Mouse (Mus musculus) left cerebral cortex, postnatal 14 days (tissue): ENCODE data around the gene Nipal3. TPM values are rescaled to one million over a fixed set of nuclear protein-coding genes. Genes with fewer than 3 reads are reported as not detected.
A peak's percentile ranks its signal among the peaks of the same experiment; 100 is the strongest.

Source experiments
- DNase-seq, 2 experiments: peaks; one replicate each; pipeline ENCODE4 v3.0.0; 2021 to 2022; ENCODE audit warnings: low spot score in 2 of 2, mixed read lengths in 1 of 2
- intact Hi-C: fragments of 180-260 bp; cut with DNase I; formaldehyde crosslinking; loops from one replicate; pipeline ENCODE4 v1.15.1; 2025
- total RNA-seq, 2 experiments: library from RNA; stranded (reverse); gene quantifications; 2 replicates each; pipeline ENCODE4 v1.2.3; 2021

Gene Nipal3
- total RNA-seq, 2 experiments from 2014 or later = 111 to 118 TPM

DNA sequence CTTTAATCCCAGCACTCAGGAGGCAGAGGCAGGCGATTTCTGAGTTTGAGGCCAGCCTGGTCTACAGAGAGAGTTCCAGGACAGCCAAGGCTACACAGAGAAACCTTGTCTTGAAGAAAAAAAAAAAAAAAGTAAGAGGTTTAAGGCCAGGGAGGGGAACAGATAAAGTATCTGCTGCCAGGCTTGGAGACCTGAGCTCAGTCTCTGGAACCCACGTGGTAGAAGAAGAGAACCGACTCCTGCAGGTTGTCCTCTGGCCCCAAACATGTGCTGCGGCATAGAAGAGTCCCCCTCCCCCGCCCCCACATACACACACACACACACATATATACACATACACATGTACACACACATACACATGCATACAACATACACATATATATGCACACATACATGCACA is 52.4 kb downstream of the Nipal3 start:
- no peak for DNase-seq
- intact Hi-C loops = no loop called here

DNA sequence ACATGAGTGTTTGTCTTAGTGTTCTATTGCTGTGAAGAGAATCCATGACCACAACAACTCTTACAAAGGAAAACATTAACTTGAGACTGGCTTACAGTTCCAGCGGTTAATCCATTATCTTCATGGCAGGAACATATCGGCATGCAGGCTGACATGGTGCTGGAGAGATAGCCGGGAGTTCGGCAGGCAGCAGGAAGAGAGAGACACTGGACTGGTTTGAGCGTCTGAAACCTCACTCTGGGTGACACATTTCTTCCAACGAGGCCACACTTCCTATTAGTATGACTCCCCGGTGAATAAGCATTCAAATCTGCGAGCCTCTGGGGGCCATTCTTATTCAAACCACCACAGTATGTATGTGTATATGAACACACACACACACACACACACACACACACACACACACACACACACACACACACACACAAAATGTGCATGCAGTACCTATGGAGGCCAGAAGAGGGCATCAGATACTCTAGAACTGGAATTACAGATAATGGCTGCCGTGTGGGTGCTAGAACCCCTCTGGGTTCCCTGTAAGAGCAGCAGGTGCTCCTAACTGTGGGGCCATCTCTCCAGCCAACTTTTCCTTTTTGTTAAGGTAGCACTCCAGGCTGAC is 54.8 kb downstream of the Nipal3 start:
- intact Hi-C loops = no loop called here
- DNase-seq = peak in 1 of 2 experiments; percentile 55

- intact Hi-C loops = no loop called here
These were observed 55.6 kb downstream of the Nipal3 start for GRCm38 (mm10) chr4:135439188-135439647.

GRCm38 (mm10) chr4:135437924-135438323 is 56.9 kb downstream of the Nipal3 start:
- no peak for DNase-seq
- intact Hi-C loops = no loop called here

More at GRCm38 (mm10) chr4:135439188-135439647, 55.6 kb downstream of the Nipal3 start:
- peak in 1 of 2 experiments; percentile 28 for DNase-seq

DNA sequence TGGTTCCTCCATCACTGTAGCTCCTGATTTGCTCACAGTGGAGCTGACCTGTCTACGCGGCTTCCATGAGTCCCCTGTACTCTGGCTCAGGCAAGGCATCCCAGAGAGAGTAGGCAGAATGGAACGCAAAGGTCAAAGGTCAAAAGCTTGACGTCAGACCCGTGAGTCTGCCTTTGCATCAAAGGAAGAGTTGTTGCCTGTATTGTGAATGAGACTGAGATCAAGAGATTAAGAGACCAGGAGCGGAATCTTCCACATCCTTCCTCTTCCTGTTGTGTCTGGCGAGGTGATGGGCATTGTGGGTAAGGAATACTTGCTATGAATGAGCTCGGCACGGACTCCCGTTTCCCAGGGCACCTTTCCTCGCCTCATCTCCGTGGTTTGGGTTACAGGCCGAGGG is 58.5 kb downstream of the Nipal3 start:
- intact Hi-C loops = no loop called here
- DNase-seq = no peak

DNA sequence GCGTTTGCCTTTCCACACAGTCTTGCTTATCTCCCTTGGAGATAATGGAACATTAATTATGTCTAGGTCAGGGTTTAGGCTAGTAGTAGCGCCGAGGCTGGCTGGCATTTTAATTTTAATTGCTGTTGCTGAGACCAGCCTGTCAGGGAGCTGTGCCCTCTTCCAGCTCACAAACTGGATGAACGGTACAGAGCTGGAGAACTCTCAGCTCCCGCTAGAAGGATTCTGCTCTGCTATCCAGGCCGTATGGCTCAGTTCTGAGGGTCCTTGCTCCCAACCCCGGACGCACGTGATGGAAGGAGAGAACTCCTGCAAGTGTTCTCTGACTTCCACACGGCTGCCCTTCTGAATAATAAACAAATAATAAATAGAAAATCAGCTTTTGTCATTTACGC is 60.4 kb downstream of the Nipal3 start:
- intact Hi-C loops = no loop called here
- no peak for DNase-seq

DNA sequence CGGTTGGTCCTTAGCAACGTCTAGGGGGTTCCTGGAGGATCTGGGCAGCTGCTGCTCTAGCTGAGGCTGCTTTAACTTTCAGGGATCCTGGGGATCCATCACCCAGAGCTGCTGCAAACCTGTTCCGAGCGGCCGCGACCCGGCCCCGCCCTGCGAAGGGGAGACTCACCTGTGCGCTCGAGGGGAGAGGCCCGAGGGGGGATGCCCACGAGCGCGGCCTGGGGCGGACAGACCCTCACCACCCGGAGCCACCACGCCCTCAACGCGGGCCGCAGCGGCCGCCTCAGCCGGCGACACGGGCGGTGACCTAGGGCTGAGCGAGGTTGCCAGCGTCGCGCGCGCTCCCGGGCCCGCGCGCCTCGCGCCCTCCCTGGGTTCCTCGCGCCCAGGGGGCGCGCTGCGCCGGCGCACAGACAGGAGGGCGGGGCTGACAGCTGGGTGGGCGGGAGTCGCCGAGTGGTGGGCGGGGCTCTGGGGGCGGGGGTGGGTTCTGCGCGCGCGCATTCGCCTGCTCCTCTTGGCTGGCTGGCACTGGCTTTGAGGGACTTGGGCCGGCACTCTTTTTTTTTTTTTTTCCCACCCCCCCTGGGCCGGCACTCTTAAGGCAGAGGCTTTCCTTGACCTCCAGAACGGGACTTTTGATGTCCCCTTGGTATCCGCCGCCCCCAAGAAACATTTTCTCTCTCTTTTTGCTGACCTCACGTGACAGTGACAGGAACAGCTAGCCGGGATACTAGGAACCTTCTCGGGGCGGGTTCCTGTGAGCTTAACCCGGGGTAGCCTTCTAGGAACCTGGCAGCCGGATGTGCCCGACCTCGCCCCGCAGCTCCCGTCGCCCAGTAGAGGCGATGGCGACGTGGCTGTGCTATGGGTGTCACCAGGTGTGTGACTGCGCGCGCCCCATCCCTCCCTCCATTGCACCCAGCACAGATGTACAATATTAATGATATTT is 61.1 kb downstream of the Nipal3 start, which contains the start of gene Rcan3:
Gene Rcan3, minus strand, starts transcription at position 411 of the 952 bp plus-strand sequence.
- intact Hi-C loops = no loop called here

GRCm38 (mm10) chr4:135433086-135433442 is 61.8 kb downstream of the Nipal3 start:
- intact Hi-C loops = no loop called here
- DNase-seq = no peak

More for the DNA sequence above, 61.1 kb downstream of the Nipal3 start, which contains the start of gene Rcan3:
- peak; percentile 44 to 61 for DNase-seq

- intact Hi-C loops = no loop called here
- no peak for DNase-seq
These were observed 64.7 kb downstream of the Nipal3 start for GRCm38 (mm10) chr4:135429990-135430760.

- intact Hi-C loops = no loop called here
- DNase-seq = no peak
These were observed 65.5 kb downstream of the Nipal3 start for GRCm38 (mm10) chr4:135429383-135429782.

DNA sequence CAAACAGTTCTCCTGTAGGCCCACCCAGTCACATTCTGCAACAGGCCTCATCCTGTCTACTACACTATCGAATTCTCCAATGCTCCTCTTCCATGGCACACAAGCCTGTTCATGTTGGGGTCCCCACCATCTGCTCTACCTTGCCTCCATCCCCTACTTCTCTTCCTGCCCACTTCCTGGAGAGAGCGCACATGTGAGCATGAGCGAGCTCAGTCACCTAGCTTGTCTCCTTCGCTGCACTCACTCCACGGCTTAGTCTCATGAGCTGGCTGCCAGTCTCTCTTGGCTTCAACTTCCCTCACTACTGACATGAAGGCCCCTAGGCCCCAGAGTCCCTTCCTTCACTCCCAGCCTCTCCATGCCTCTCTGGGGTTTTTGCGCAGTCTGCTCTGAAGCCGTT is 68.3 kb downstream of the Nipal3 start:
- intact Hi-C loops = no loop called here
- no peak for DNase-seq

DNA sequence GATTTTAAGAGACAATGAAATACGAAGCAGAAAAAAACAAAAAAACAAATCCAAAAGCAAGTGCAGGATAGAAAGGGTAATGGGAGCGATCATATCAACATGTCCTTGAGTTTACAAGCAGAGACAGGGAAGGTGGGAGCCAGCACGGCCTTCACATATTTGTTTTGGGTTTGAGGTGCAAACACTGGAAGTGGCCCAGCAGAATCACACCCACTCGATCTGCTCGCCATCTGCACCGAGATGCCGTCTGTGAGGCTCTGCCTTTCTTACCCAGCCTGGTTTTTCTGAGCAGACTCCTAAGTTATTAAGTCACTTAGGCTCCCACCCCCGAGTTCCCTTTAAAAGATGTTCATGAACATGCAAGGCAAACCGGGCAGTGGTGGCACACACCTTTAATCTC is 69.2 kb downstream of the Nipal3 start:
- peak; percentile 77 to 80 for DNase-seq
- intact Hi-C loops = no loop called here

DNA sequence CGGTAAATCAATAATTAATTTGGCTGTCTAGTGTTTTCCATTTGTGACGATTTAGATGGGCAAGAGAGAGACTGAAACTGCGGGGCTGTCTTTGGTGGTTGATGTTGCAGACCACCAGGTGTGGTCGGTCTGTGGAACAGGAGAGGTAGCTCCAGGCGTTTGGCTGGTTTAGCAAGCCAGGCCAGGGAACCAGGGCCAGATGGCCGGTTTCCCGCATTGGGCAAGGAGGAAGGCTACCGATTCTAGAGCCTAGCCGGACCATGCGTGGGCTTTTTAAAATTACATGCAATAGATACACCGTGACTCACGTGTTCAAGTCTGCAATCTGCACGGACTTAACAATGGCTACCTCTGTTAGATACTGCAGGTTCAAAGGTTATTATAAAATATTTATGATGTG is 73.9 kb downstream of the Nipal3 start:
- DNase-seq = no peak

DNA sequence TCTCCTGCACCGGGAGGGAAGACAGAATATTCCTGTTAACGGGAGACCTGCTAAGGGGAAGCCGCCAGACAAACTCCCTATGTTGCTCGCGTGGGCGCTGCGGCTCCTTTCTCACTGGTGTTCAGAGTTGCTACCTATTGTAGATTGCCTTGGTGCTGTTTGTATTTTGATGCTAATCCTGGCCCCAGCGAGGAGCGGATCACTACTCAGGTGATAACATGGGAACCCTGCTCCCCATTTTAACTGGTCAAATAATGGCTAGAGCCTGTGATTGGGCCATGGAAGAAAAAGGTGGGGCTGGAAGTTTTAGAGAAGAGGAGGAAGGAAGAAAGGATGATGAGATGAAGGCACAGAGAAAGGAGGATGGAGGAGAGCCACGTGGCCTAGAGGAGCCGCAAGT is 74.4 kb downstream of the Nipal3 start:
- intact Hi-C loops = no loop called here
- DNase-seq = no peak

More for the DNA sequence above, 73.9 kb downstream of the Nipal3 start:
- intact Hi-C loops = no loop called here

DNA sequence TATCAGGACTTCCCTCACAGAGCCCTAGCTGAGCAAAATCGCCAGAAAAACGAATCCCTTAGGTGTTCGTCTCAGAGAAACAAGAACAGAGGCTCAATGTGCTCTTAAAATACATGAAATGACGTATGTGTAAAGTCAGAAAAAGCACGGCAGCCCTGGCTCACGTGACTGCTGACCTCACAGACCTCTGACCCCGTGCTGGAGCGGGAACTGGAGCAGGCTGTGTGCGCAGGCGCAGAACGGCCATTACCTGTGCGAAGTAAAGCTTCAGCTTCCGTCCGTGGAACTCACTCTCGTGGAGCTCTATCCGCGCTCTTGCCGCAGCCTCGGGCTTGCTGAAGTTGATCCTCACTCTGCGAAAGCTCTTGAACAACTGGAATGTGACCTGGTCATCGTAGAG is 74.8 kb downstream of the Nipal3 start:
- intact Hi-C loops = no loop called here
- no peak for DNase-seq

GRCm38 (mm10) chr4:135416367-135416766 is 78.5 kb downstream of the Nipal3 start:
- intact Hi-C loops = no loop called here
- DNase-seq = no peak

GRCm38 (mm10) chr4:135413491-135413890 is 81.3 kb downstream of the Nipal3 start:
- intact Hi-C loops = loop anchor here (2.0 kb wide), 1 partner anchor 55 kb away; no protein-coding TSS in a partner anchor
- DNase-seq = no peak

DNA sequence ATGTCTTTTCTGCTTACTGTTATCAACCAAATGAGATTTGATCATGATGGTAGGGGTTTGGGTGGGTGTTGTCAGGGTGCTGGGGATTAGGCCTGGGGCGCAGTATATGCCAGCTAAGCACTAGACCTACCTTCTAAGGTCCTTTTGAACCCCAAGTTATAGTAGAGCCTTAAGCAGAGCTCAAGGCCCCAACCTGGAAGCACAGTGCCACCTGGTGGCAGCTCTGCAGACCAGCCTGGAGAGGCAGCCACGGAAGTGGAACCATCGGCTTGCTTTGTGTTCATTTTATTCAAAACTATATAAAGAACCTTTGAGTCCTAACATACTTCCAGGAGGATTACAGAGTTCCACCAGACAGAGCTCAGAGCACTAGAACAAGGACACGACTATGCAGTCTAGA is 83.2 kb downstream of the Nipal3 start:
- peak; percentile 40 to 57 for DNase-seq
- intact Hi-C loops = loop anchor here (1.0 to 2.0 kb wide), 2 partner anchors 29 to 53 kb away; no protein-coding TSS in a partner anchor

DNA sequence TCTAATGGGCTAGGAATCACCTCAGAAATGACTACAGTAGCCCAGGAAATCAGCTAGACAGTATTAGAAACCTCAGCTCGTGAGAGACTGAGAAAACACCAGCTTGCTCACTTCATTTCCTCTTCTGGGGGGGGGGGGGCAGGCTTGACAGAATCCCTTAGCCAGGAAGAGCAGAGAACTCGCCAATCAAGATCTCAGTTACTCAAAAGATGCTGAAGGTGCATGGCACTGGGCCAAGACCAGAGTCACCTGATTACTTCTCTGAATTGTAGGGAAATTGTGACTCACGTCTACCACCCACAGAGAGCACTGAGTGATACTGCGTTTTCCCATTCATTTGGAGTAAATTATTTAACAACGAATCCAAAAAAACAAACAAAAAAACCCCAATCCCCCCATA is 88.7 kb downstream of the Nipal3 start:
- peak; percentile 67 to 79 for DNase-seq
- intact Hi-C loops = no loop called here

DNA sequence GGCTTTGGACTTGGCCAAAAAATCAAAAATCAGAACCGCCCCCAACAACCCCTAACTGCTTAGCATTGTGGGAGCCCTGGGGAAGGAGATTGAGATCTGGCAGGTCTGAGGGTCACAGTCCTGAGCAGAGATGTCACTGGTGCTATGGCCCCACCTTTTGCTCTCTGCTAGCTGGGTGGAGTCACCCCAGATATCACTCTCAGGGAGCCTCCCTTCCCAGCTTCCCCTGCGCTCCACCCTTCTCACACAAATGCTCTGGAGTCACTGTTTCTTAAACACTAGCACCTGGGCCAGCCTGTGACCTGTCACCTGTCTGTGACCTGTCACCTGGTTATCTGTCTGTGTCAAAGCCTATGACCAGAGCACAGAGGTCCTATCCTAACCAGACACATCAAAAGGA is 89.9 kb downstream of the Nipal3 start:
- no peak for DNase-seq
- intact Hi-C loops = no loop called here
